Mouse (Mus musculus) C2C12 (cell line): ENCODE data around the gene Mogat1.

ENCODE experiments used
- CEBPB ChIP-seq: IDR thresholded peaks from one replicate; pipeline ENCODE4 v1.6.1; 2011; ENCODE audit warnings: low read depth, mild to moderate bottlenecking, control low read depth, moderate library complexity
- CTCF ChIP-seq: IDR thresholded peaks from one replicate; pipeline ENCODE4 v1.5.1; 2011; ENCODE audit not compliant: control insufficient read depth, insufficient read depth, insufficient read length
- MYOD1 ChIP-seq: IDR thresholded peaks from one replicate; pipeline ENCODE4 v1.6.1; 2011; ENCODE audit warnings: low read depth; ENCODE audit not compliant: control insufficient read depth, insufficient read length
- MYOG ChIP-seq: IDR thresholded peaks from one replicate; pipeline ENCODE4 v1.6.1; 2011; ENCODE audit not compliant: control insufficient read depth, insufficient read length; ENCODE audit errors: extremely low read depth
- USF1 ChIP-seq: IDR thresholded peaks from one replicate; pipeline ENCODE4 v1.6.1; 2011; ENCODE audit warnings: low read depth, mild to moderate bottlenecking, control low read depth, moderate library complexity

DNA sequence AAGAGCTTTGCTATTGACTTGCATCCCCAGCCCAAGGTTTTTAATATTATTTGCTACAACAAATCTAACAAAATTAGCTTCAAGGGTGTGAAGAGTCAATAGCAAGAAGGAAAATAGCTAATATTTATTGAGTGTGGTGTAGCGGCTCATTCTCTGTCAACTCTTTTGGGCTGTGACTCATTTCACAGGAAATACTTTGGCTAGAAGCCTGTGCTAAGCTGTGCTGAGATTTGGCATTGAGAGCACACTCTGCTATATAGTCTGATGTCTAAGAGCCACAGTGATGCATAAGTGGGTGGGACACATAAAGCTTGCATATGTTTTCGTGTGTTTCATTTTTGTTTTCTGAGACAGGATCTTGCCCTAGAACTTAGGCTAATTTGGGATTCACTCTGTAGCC lies 74.3 kb downstream of the Mogat1 start:
- TF ChIP-seq CTCF (no peak), MYOD1 (no peak), MYOG (no peak), CEBPB (no peak), USF1 (no peak)
